Mouse (Mus musculus) limb, embryonic 13.5 days (tissue): ENCODE results near the gene St8sia4. TPM values are rescaled to one million over a fixed set of nuclear protein-coding genes. Genes with fewer than 3 reads are reported as not detected.

ENCODE experiments used
- ATAC-seq: fragments of 200-750 bp; cut with Nextera tagmentation; 2 replicates; pipeline ENCODE4 v1.8.0; 2017; ENCODE audit warnings: low read depth, moderate number of reproducible peaks, moderate TSS enrichment; ENCODE audit not compliant: low FRiP score
- H3K27ac ChIP-seq: fragments of 300-500 bp; sonication (generic); 2 replicates; pipeline ENCODE4 v1.5.1; 2015; ENCODE audit warnings: inconsistent platforms, mild to moderate bottlenecking, moderate library complexity
- H3K27me3 ChIP-seq: fragments of 300-500 bp; sonication (generic); 2 replicates; pipeline ENCODE4 v1.6.1; 2015; ENCODE audit warnings: mild to moderate bottlenecking, inconsistent platforms
- H3K36me3 ChIP-seq: fragments of 300-500 bp; sonication (generic); 2 replicates; pipeline ENCODE4 v1.6.1; 2015; ENCODE audit warnings: inconsistent platforms, mild to moderate bottlenecking, moderate library complexity
- H3K4me1 ChIP-seq: fragments of 300-500 bp; sonication (generic); 2 replicates; pipeline ENCODE4 v1.6.1; 2015; ENCODE audit warnings: inconsistent platforms
- H3K4me2 ChIP-seq: fragments of 300-500 bp; sonication (generic); replicated peaks from 2 replicates; pipeline ENCODE4 v1.6.1; 2015; ENCODE audit warnings: inconsistent platforms, mild to moderate bottlenecking, moderate library complexity
- H3K4me3 ChIP-seq: fragments of 300-500 bp; sonication (generic); 2 replicates; pipeline ENCODE4 v1.5.1; 2015; ENCODE audit warnings: moderate library complexity, mild to moderate bottlenecking, inconsistent platforms
- H3K9ac ChIP-seq: fragments of 300-500 bp; sonication (generic); 2 replicates; pipeline ENCODE4 v1.6.1; 2015; ENCODE audit warnings: mild to moderate bottlenecking, inconsistent platforms
- H3K9me3 ChIP-seq: fragments of 300-500 bp; sonication (generic); 2 replicates; pipeline ENCODE4 v1.6.1; 2016; ENCODE audit warnings: inconsistent platforms
- WGBS: fragments of 180-500 bp; shearing (Covaris S2); methylation state at CpG from one replicate; pipeline ENCODE4 v1.1.7; 2015; 5-methylcytosine and 5-hydroxymethylcytosine counted together
- polyA plus RNA-seq: library from polyadenylated mRNA; unstranded; fragments of >200 nt; fragmentation: Nextera tagmentation; extraction: Ambion mirVana; gene quantifications from 2 replicates; pipeline ENCODE4 v1.2.1, GENCODE M21; 2015

St8sia4 gene
- polyA plus RNA-seq, 1 experiment from 2014 or later = 4.1 TPM

DNA sequence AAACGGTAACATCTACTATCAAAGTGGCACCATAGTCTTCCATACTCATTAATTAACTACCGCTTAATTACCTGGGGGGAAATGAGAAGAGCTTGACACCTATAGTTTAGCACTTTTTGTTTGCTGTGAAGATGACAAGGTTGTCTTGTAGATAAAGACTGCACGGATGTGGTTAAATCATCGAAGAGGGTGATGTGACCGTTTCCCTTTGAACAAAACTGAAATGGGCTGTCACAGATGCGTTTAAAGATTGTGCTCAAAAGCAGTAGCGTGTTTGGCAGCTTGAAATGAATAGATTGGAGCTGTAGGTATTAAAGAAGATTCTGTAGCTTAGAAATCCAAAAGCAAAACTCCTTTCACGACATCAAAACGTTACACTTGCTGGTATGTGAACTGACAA lies 11.8 kb downstream of the St8sia4 start:
- 84% methylated on average over 9 of the region's 9 CpGs for WGBS
- no peak overlapping the region for H3K27ac ChIP-seq
- H3K36me3 ChIP-seq = no peaks in the 10 kb centered on the region
- H3K9me3 ChIP-seq = no peaks in the 10 kb centered on the region
- H3K9ac ChIP-seq = no peak overlapping the region
- no peak for ATAC-seq
- no peaks in the 10 kb centered on the region for H3K4me1 ChIP-seq
- H3K4me2 ChIP-seq = no peak overlapping the region
- no peak overlapping the region for H3K4me3 ChIP-seq
- no peaks in the 10 kb centered on the region for H3K27me3 ChIP-seq

GRCm38 (mm10) chr1:95653445-95653844 lies 13.9 kb downstream of the St8sia4 start:
- Histone ChIP-seq H3K9me3 (no peaks in the 10 kb centered on the region), H3K4me3 (no peak overlapping the region), H3K4me1 (no peaks in the 10 kb centered on the region), H3K27ac (no peak overlapping the region), H3K9ac (no peak overlapping the region), H3K27me3 (no peaks in the 10 kb centered on the region), H3K4me2 (no peak overlapping the region), H3K36me3 (no peaks in the 10 kb centered on the region)
- WGBS = 85% methylated on average over 8 of the region's 8 CpGs
- ATAC-seq = no peak

GRCm38 (mm10) chr1:95644292-95644691 lies 23.1 kb downstream of the St8sia4 start:
- no peak overlapping the region for H3K4me2 ChIP-seq
- WGBS = 70% methylated on average over 2 of the region's 2 CpGs
- no peaks in the 10 kb centered on the region for H3K27me3 ChIP-seq
- H3K4me1 ChIP-seq = no peaks in the 10 kb centered on the region
- H3K36me3 ChIP-seq = no peaks in the 10 kb centered on the region
- H3K9me3 ChIP-seq = no peaks in the 10 kb centered on the region
- H3K9ac ChIP-seq = no peak overlapping the region
- H3K27ac ChIP-seq = no peak overlapping the region
- ATAC-seq = no peak
- no peak overlapping the region for H3K4me3 ChIP-seq

GRCm38 (mm10) chr1:95639001-95639400 lies 28.4 kb downstream of the St8sia4 start:
- Histone ChIP-seq H3K36me3 (no peaks in the 10 kb centered on the region), H3K27ac (no peak overlapping the region), H3K4me1 (no peaks in the 10 kb centered on the region), H3K4me3 (no peak overlapping the region), H3K9me3 (no peaks in the 10 kb centered on the region), H3K4me2 (no peak overlapping the region), H3K9ac (no peak overlapping the region), H3K27me3 (no peaks in the 10 kb centered on the region)
- no peak for ATAC-seq
- 91% methylated on average over 3 of the region's 3 CpGs for WGBS

DNA sequence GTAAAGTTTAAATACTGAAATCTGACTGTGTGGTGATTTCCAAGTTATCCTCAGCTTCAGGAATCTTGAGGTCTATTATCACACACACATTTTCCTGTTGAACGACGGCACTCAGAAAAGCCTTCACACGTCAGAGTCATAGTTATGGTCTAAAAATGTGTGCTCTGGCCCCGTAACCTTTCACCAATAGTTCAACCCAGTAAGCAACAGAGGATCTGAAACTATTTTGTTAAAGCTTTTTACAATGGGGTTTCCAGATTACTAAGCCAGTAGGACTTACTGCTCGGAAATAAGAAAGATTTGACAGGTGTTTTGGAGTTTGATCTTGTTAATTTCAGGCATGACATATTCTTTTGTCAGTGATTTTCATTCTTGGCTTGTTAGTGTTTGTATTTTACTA lies 43.0 kb downstream of the St8sia4 start:
- Histone ChIP-seq H3K9ac (no peak overlapping the region), H3K4me2 (no peak overlapping the region), H3K27me3 (no peaks in the 10 kb centered on the region), H3K4me1 (no peaks in the 10 kb centered on the region), H3K9me3 (no peaks in the 10 kb centered on the region), H3K36me3 (no peaks in the 10 kb centered on the region), H3K27ac (no peak overlapping the region), H3K4me3 (no peak overlapping the region)
- ATAC-seq = no peak
- WGBS = 64% methylated on average over 5 of the region's 5 CpGs

DNA sequence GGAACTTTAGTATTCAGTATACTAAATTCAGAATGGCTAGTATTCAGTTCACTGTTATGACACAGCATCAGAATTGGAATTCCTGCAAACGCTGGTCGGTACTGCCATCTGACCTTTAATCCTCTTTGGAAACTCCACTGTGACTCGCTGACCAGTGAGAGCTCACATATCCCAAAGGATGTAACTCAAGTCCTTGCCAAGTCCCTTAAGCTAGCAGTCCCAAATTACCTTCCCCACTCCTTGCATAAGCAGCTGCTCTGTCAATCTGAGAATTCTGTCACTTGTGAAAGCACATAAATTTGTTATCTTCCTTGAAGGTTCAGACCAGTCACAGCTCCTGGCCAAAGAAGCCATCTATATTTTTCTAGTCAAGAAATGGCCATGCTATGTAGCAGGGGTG lies 48.7 kb downstream of the St8sia4 start:
- no peak overlapping the region for H3K9ac ChIP-seq
- H3K4me1 ChIP-seq = no peaks in the 10 kb centered on the region
- WGBS = 56% methylated on average over 3 of the region's 3 CpGs
- no peak overlapping the region for H3K4me2 ChIP-seq
- no peaks in the 10 kb centered on the region for H3K9me3 ChIP-seq
- no peak overlapping the region for H3K4me3 ChIP-seq
- no peak overlapping the region for H3K27ac ChIP-seq
- H3K36me3 ChIP-seq = no peaks in the 10 kb centered on the region
- H3K27me3 ChIP-seq = no peaks in the 10 kb centered on the region
- ATAC-seq = no peak

DNA sequence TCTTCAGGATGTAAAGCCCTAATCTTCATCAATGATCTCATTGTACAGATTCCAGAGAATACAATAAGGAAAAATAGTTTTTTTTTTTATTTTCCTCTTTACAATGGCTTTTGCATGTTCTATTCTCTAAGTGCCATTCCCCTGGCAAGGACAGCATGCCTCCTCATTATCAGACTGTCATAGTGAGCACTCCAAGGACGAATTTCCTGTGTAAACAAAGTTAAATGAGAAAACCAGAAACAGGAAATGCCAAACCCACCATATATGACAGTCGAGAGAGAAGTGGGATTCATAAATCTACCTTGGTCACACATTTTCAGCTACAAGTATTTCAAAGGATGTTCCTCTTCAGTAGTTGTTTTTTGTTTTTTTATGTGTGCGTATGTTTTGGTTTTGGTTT lies 49.2 kb downstream of the St8sia4 start:
- ATAC-seq = no peak
- Histone ChIP-seq H3K9me3 (no peaks in the 10 kb centered on the region), H3K4me3 (no peak overlapping the region), H3K27ac (no peak overlapping the region), H3K9ac (no peak overlapping the region), H3K27me3 (no peaks in the 10 kb centered on the region), H3K4me1 (no peaks in the 10 kb centered on the region), H3K4me2 (no peak overlapping the region), H3K36me3 (no peaks in the 10 kb centered on the region)
- WGBS = 59% methylated on average over 3 of the region's 3 CpGs

- Histone ChIP-seq H3K36me3 (no peaks in the 10 kb centered on the region), H3K4me2 (no peak overlapping the region), H3K9ac (no peak overlapping the region), H3K9me3 (no peaks in the 10 kb centered on the region), H3K4me1 (no peaks in the 10 kb centered on the region), H3K27ac (no peak overlapping the region), H3K4me3 (no peak overlapping the region), H3K27me3 (no peaks in the 10 kb centered on the region)
- WGBS = 86% methylated on average over 2 of the region's 2 CpGs
- no peak for ATAC-seq
Measured at GRCm38 (mm10) chr1:95610017-95610416, 57.4 kb downstream of the St8sia4 start.

DNA sequence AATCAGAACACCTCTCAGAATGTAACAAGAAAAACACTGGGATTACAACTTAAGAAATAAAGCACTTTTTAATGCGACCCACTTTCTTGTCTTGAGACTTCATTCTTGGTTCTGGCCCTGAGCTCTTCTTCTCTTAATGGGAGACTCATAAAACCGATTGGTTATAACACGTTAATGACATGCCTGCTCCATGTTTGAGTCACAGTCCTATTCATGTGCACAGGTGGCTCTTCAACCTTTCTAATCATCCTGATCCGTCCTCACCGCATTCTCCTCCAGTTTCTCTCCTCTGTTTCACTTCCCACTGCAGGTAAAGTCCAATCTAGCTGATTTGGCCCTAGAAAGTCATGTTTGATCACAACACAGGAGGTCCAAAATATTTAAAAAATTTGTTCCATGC lies 58.3 kb downstream of the St8sia4 start:
- H3K27me3 ChIP-seq = no peaks in the 10 kb centered on the region
- no peak overlapping the region for H3K4me3 ChIP-seq
- H3K36me3 ChIP-seq = no peaks in the 10 kb centered on the region
- no peak for ATAC-seq
- no peaks in the 10 kb centered on the region for H3K9me3 ChIP-seq
- no peaks in the 10 kb centered on the region for H3K4me1 ChIP-seq
- no peak overlapping the region for H3K9ac ChIP-seq
- H3K27ac ChIP-seq = no peak overlapping the region
- 81% methylated on average over 5 of the region's 5 CpGs for WGBS
- no peak overlapping the region for H3K4me2 ChIP-seq

DNA sequence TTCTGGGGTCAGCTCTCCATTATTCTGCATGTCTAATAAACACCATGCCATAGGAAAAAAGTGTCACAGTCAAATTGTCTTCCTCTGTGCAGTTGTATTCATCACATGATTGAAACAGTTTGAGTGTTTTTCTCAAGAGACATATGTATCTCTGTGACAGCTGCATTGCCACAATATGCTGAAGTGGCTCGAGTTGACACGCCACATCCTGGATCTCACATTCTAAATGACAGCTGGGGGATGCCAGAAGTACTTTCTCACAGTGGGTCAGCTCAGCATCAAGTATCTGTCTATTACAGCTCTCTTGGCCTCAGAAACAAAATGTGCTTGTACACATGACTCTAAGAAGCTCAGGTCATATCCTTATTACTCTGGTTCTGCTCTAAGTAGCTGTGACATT lies 61.9 kb downstream of the St8sia4 start:
- ATAC-seq = peak; percentile 59; the same call in 1 of the 2 replicates
- WGBS = 70% methylated on average over 2 of the region's 2 CpGs
- H3K27me3 ChIP-seq = no peaks in the 10 kb centered on the region
- H3K4me3 ChIP-seq = no peak overlapping the region
- no peak overlapping the region for H3K9ac ChIP-seq
- H3K4me1 ChIP-seq = no peaks in the 10 kb centered on the region
- H3K36me3 ChIP-seq = no peaks in the 10 kb centered on the region
- H3K4me2 ChIP-seq = no peak overlapping the region
- no peak overlapping the region for H3K27ac ChIP-seq
- H3K9me3 ChIP-seq = no peaks in the 10 kb centered on the region

DNA sequence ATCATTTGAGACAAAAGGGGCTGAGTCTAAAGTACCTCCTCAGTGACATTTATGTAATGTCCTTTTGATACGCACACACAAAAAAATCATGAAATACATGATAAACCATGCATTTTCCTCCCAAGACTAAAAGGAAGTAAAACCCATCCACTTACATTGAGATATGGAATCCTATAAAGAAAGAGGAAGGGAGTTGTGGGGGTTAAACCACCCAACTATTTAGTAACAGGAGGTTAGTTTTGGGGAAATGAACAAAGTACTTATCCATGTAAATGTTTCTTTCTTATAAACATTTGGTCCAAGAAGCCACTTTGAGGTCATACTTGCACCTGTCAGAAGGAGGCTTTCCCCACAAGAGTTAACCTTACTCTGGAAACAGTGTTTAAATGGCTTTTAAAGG lies 69.3 kb downstream of the St8sia4 start:
- Histone ChIP-seq H3K4me1 (no peaks in the 10 kb centered on the region), H3K27me3 (no peaks in the 10 kb centered on the region), H3K9me3 (no peaks in the 10 kb centered on the region), H3K27ac (no peak overlapping the region), H3K9ac (no peak overlapping the region), H3K4me3 (no peak overlapping the region), H3K4me2 (no peak overlapping the region), H3K36me3 (no peaks in the 10 kb centered on the region)
- WGBS = 86% methylated on average over 1 of the region's 1 CpGs
- no peak for ATAC-seq

DNA sequence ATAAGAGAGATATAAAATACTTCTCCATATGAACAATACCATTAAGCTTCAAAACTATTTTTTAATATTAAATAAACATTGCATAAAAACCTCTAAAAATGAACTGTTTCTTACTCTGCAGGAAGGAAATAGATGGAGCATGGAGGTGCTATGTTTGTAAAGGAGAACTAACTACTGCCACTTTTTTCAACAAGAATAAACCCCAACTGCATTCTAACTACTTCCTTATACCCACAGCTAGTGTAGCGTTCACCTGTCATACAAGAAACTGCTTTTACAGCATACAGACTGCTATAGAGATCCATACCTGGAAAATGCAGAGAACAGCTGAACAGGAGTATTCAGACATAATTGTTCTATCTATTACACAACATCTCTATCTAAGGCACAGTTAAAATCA lies 70.5 kb downstream of the St8sia4 start:
- Histone ChIP-seq H3K27me3 (no peaks in the 10 kb centered on the region), H3K9ac (no peak overlapping the region), H3K36me3 (no peaks in the 10 kb centered on the region), H3K4me3 (no peak overlapping the region), H3K9me3 (no peaks in the 10 kb centered on the region), H3K27ac (no peak overlapping the region), H3K4me1 (no peaks in the 10 kb centered on the region), H3K4me2 (no peak overlapping the region)
- ATAC-seq = no peak
- WGBS = 90% methylated on average over 1 of the region's 1 CpGs

DNA sequence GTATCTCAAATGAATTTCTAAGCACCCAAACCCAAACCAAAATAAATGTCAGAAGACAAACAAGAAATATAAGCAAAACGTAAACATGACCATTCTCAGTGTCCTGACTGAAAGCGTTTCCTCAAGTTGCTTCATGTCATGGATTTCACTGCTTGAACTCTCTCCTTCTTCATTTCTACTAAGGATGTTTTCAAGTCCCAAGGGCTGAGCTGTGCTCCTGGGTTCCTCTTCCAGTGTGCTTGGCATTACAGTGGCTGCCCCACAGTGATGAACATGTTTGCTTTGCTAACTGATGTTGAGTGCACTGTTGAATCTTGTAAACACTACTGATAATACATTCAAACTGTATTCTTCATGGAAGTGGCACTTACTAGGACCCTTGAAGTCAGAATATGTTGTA lies 76.3 kb downstream of the St8sia4 start:
- Histone ChIP-seq H3K9ac (no peak overlapping the region), H3K36me3 (no peaks in the 10 kb centered on the region), H3K4me2 (no peak overlapping the region), H3K27ac (no peak overlapping the region), H3K9me3 (no peaks in the 10 kb centered on the region), H3K27me3 (no peaks in the 10 kb centered on the region), H3K4me3 (no peak overlapping the region), H3K4me1 (no peaks in the 10 kb centered on the region)
- ATAC-seq = no peak
- whole genome bisulfite sequencing = 83% methylated on average over 2 of the region's 2 CpGs
